Mouse (Mus musculus): Measurements from ENCODE around the gene Dbil5.

- TF ChIP-seq CTCF (IDR thresholded peaks at IDR 0.05; ENCODE audit: control insufficient read depth, insufficient read depth, insufficient replicate concordance, low read depth, low read length) (no peak), POLR2A (IDR thresholded peaks at IDR 0.05; ENCODE audit: control insufficient read depth, low read depth, low read length) (peak; percentile 54; the same call in 1 of the 2 replicates)
These were observed 37.8 kb upstream of the Dbil5 start, which contains the start of the genes Vps53 and Fam57a for GRCm38 (mm10) chr11:76179495-76180145.

All from testis, adult 2 months (tissue).